Mouse (Mus musculus): ENCODE data around the gene Fgfr2. TPM values are rescaled to one million over a fixed set of nuclear protein-coding genes. Genes with fewer than 3 reads are reported as not detected.
"Not testable (repeated sequence)": the region's sequence is repeated elsewhere in the genome, so short reads cannot be mapped to it uniquely, and the experiment has no call there.

Gene Fgfr2
- polyA plus RNA-seq, 1 experiment, result 59.9 TPM

GRCm38 (mm10) chr7:132670863-132671165 lies 452.3 kb downstream of the Fgfr2 start:
- Histone ChIP-seq H3K27ac (ENCODE audit: insufficient read depth, low read length) (no peak overlapping the region), H3K4me3 (ENCODE audit: insufficient read depth, low read length) (no peak overlapping the region), H3K4me1 (ENCODE audit: control insufficient read depth, insufficient read depth, low read length) (no peaks in the 10 kb centered on the region)
- TF ChIP-seq POLR2A (IDR thresholded peaks at IDR 0.05; ENCODE audit: low read depth, low read length), result no peak
- TF ChIP-seq CTCF (IDR thresholded peaks at IDR 0.05; ENCODE audit: borderline replicate concordance, insufficient read depth, low read length), result no peak

GRCm38 (mm10) chr7:132669999-132670862 lies 452.9 kb downstream of the Fgfr2 start:
- Histone ChIP-seq H3K27ac (ENCODE audit: insufficient read depth, low read length) (no peak overlapping the region), H3K4me3 (ENCODE audit: insufficient read depth, low read length) (no peak overlapping the region)
- no peak for TF ChIP-seq POLR2A (IDR thresholded peaks at IDR 0.05; ENCODE audit: low read depth, low read length)
- no peak for TF ChIP-seq CTCF (IDR thresholded peaks at IDR 0.05; ENCODE audit: borderline replicate concordance, insufficient read depth, low read length)

GRCm38 (mm10) chr7:132668604-132669003 lies 454.5 kb downstream of the Fgfr2 start:
- no peak overlapping the region for H3K27ac ChIP-seq (ENCODE audit: insufficient read depth, low read length)
- TF ChIP-seq CTCF (IDR thresholded peaks at IDR 0.05; ENCODE audit: borderline replicate concordance, insufficient read depth, low read length), result no peak
- TF ChIP-seq POLR2A (IDR thresholded peaks at IDR 0.05; ENCODE audit: low read depth, low read length), result no peak
- H3K4me1 ChIP-seq (ENCODE audit: control insufficient read depth, insufficient read depth, low read length), result no peaks in the 10 kb centered on the region
- no peak overlapping the region for H3K4me3 ChIP-seq (ENCODE audit: insufficient read depth, low read length)

More at GRCm38 (mm10) chr7:132669999-132670862, 452.9 kb downstream of the Fgfr2 start:
- no peaks in the 10 kb centered on the region for H3K4me1 ChIP-seq (ENCODE audit: control insufficient read depth, insufficient read depth, low read length)

GRCm38 (mm10) chr7:132666516-132666915 lies 456.6 kb downstream of the Fgfr2 start:
- Histone ChIP-seq H3K4me3 (ENCODE audit: insufficient read depth, low read length) (no peak overlapping the region), H3K4me1 (ENCODE audit: control insufficient read depth, insufficient read depth, low read length) (no peaks in the 10 kb centered on the region), H3K27ac (ENCODE audit: insufficient read depth, low read length) (no peak overlapping the region)
- TF ChIP-seq CTCF (IDR thresholded peaks at IDR 0.05; ENCODE audit: borderline replicate concordance, insufficient read depth, low read length), result no peak

- H3K4me1 ChIP-seq (ENCODE audit: control insufficient read depth, insufficient read depth, low read length), result no peaks in the 10 kb centered on the region
- TF ChIP-seq POLR2A (IDR thresholded peaks at IDR 0.05; ENCODE audit: low read depth, low read length) (no peak), CTCF (IDR thresholded peaks at IDR 0.05; ENCODE audit: borderline replicate concordance, insufficient read depth, low read length) (no peak)
- H3K4me3 ChIP-seq (ENCODE audit: insufficient read depth, low read length), result no peak overlapping the region
- H3K27ac ChIP-seq (ENCODE audit: insufficient read depth, low read length), result no peak overlapping the region
These were observed 457.3 kb downstream of the Fgfr2 start for GRCm38 (mm10) chr7:132665664-132666382.

- Histone ChIP-seq H3K4me3 (ENCODE audit: insufficient read depth, low read length) (no peak overlapping the region), H3K27ac (ENCODE audit: insufficient read depth, low read length) (no peak overlapping the region), H3K4me1 (ENCODE audit: control insufficient read depth, insufficient read depth, low read length) (no peaks in the 10 kb centered on the region)
- TF ChIP-seq POLR2A (IDR thresholded peaks at IDR 0.05; ENCODE audit: low read depth, low read length) (no peak), CTCF (IDR thresholded peaks at IDR 0.05; ENCODE audit: borderline replicate concordance, insufficient read depth, low read length) (no peak)
These were observed 458.3 kb downstream of the Fgfr2 start for GRCm38 (mm10) chr7:132664815-132665214.

- H3K4me3 ChIP-seq (ENCODE audit: insufficient read depth, low read length); H3K27ac ChIP-seq (ENCODE audit: insufficient read depth, low read length); H3K4me1 ChIP-seq (ENCODE audit: control insufficient read depth, insufficient read depth, low read length): not testable (repeated sequence)
These were observed 460.3 kb downstream of the Fgfr2 start for GRCm38 (mm10) chr7:132662831-132663230.

- H3K4me1 ChIP-seq (ENCODE audit: control insufficient read depth, insufficient read depth, low read length), result no peaks in the 10 kb centered on the region
- H3K27ac ChIP-seq (ENCODE audit: insufficient read depth, low read length), result no peak overlapping the region
- no peak overlapping the region for H3K4me3 ChIP-seq (ENCODE audit: insufficient read depth, low read length)
- no peak for TF ChIP-seq CTCF (IDR thresholded peaks at IDR 0.05; ENCODE audit: borderline replicate concordance, insufficient read depth, low read length)
- TF ChIP-seq POLR2A (IDR thresholded peaks at IDR 0.05; ENCODE audit: low read depth, low read length), result no peak
These were observed 463.5 kb downstream of the Fgfr2 start for GRCm38 (mm10) chr7:132659633-132660032.

- no peak overlapping the region for H3K4me3 ChIP-seq (ENCODE audit: insufficient read depth, low read length)
- H3K27ac ChIP-seq (ENCODE audit: insufficient read depth, low read length), result no peak overlapping the region
- TF ChIP-seq POLR2A (IDR thresholded peaks at IDR 0.05; ENCODE audit: low read depth, low read length) (no peak), CTCF (IDR thresholded peaks at IDR 0.05; ENCODE audit: borderline replicate concordance, insufficient read depth, low read length) (no peak)
- no peaks in the 10 kb centered on the region for H3K4me1 ChIP-seq (ENCODE audit: control insufficient read depth, insufficient read depth, low read length)
These were observed 464.5 kb downstream of the Fgfr2 start for GRCm38 (mm10) chr7:132658688-132659087.

GRCm38 (mm10) chr7:132658058-132658450 lies 465.1 kb downstream of the Fgfr2 start:
- TF ChIP-seq CTCF (IDR thresholded peaks at IDR 0.05; ENCODE audit: borderline replicate concordance, insufficient read depth, low read length) (no peak), POLR2A (IDR thresholded peaks at IDR 0.05; ENCODE audit: low read depth, low read length) (no peak)
- H3K4me3 ChIP-seq (ENCODE audit: insufficient read depth, low read length), result no peak overlapping the region
- no peaks in the 10 kb centered on the region for H3K4me1 ChIP-seq (ENCODE audit: control insufficient read depth, insufficient read depth, low read length)
- H3K27ac ChIP-seq (ENCODE audit: insufficient read depth, low read length), result no peak overlapping the region; the same call in 1 of the 2 replicates
